In genomic region chr7:40273459-40274072, GRCm38 (mm10) we compare ENCODE assay signal across 9 mouse cellular contexts.
DNase-seq lines count a peak whose midpoint lies in the region; ATAC-seq and TF ChIP-seq lines count a peak whose summit lies in the region.
"Had no signal": no experiment of that assay in that cellular context is flagged by ENCODE, and none has a peak within 500 bp of the region (broad histone marks: within the 10 kb centered on the region; RNA-seq: fewer than 3 reads in every experiment).

No protein-coding gene starts in this region.

- no peaks in the 10 kb centered on the region for H3K9me3 ChIP-seq in liver, embryonic 14.5 days (ENCODE audit: control insufficient read depth, low read length)

- H3K4me3 ChIP-seq in liver, embryonic 14.5 days (ENCODE audit: insufficient read depth in 1 of 2, low read depth in 2 of 2, low read length in 2 of 2), result no peak overlapping the region

- no peak overlapping the region for H3K27ac ChIP-seq in liver, embryonic 14.5 days
- H3K27ac ChIP-seq: macrophage had no signal

- H3K4me2 ChIP-seq in liver, embryonic 14.5 days (ENCODE audit: low read depth), result no peak overlapping the region

- no peaks in the 10 kb centered on the region for H3K4me1 ChIP-seq in liver, embryonic 14.5 days (replicated peaks; ENCODE audit: control insufficient read depth in 2 of 2, insufficient read depth in 2 of 2, low read length in 1 of 2)

- DNase-seq in urinary bladder, postnatal 14 days (ENCODE audit: low spot score), result peak; percentile 53
- DNase-seq in urinary bladder, postnatal 10 days (ENCODE audit: low spot score), result no peak
- DNase-seq in embryo, embryonic 10 days (ENCODE audit: low spot score), result peak; percentile 50
- peak; percentile 8 to 54 for DNase-seq in heart, adult 9 months (ENCODE audit: low spot score in 2 of 2)
- DNase-seq in kidney, postnatal 14 days, result peak; percentile 73
- no peak for DNase-seq in liver, embryonic 14.5 days (ENCODE audit: low read depth in 3 of 3, low spot score in 3 of 3)
- DNase-seq in right cerebral cortex, postnatal 10 days (ENCODE audit: low spot score in 2 of 2), result peak; percentile 80 to 84

- no peaks in the 10 kb centered on the region for H3K27me3 ChIP-seq in liver, embryonic 14.5 days (ENCODE audit: control insufficient read depth, insufficient read depth, low read length)

- no peaks in the 10 kb centered on the region for H3K36me3 ChIP-seq in liver, embryonic 14.5 days (replicated peaks; ENCODE audit: control insufficient read depth, insufficient read depth, low read depth)

- peak; percentile 40; the same call in 1 of the 2 replicates for TF ChIP-seq CTCF in liver, embryonic 14.5 days (IDR thresholded peaks at IDR 0.05; ENCODE audit: low read depth)

- 13% methylated on average over 2 of the region's 2 CpGs for WGBS in liver, embryonic 14.5 days (ENCODE audit: insufficient replicate concordance)

- no peak for ATAC-seq in liver, embryonic 14.5 days (ENCODE audit: insufficient read depth)
- ATAC-seq in granulocyte monocyte progenitor cell, adult 5-6 weeks (replicated peaks; ENCODE audit: poor library complexity, severe bottlenecking), result no peak; the same call in 1 of the 2 replicates

- TF ChIP-seq EP300 in liver, embryonic 14.5 days (IDR thresholded peaks at IDR 0.05; ENCODE audit: low read depth), result no peak

- H3K9ac ChIP-seq in liver, embryonic 14.5 days (replicated peaks), result no peak overlapping the region

Comparison
In these comparisons a context has a peak if more than half of its experiments do, and no peak if none do; other contexts are left out.
1. DNase-seq: peak in urinary bladder, postnatal 14 days (single experiment), embryo, embryonic 10 days (single experiment), heart, adult 9 months (2 of 2), kidney, postnatal 14 days (single experiment) and right cerebral cortex, postnatal 10 days (2 of 2); none in urinary bladder, postnatal 10 days (single experiment) and liver, embryonic 14.5 days (0 of 3).